Mouse (Mus musculus): ENCODE measurements around the gene Gars.

Gene Gars

DNA sequence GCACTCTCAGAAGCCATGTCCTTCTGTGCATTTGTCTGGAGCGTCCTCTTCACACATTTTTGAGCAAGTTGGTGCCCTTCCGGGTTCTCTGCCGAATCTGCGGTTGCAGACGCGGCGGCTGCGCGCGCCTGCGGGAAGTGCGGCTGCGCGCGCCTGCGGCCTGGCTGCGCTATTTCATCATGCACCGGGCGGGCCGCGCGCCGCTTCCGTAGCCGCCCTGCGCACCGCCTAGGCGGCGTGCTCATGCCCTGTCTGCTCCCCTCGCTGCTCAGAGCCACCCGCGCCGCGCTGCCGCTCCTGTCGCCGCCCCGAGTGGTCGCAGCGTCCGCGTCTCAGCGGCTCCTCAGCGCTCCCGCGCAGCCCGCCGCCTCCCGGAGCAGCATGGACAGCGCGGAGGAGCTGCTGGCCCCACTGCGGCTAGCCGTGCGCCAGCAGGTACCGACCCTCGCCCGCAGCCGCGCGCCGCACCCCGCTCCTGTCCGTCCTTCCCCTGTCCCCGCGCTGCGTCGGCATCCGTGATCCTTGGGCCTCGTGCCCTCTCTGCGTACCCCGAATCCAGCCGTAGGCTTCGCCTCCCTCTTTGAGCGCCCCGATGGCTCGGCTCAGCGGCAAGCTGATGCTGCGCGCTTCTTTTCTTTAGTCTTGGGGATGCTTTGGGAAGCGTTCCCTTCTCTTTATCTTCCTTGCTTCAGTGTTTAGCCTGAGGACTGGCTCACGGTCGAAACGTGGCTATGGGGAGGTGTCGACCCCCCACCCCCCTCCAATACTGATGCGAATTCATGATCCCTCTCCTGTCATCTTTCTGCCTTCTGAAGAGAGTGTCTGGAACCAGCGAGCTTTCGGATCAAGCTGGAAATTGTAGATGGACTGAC is at the start of gene Gars:
TSS of gene Gars (plus strand) at position 209 of the 872 bp plus-strand sequence.
- DNase-seq (ENCODE audit: low spot score in 2 of 2), result peak; percentile 82 to 88

DNA sequence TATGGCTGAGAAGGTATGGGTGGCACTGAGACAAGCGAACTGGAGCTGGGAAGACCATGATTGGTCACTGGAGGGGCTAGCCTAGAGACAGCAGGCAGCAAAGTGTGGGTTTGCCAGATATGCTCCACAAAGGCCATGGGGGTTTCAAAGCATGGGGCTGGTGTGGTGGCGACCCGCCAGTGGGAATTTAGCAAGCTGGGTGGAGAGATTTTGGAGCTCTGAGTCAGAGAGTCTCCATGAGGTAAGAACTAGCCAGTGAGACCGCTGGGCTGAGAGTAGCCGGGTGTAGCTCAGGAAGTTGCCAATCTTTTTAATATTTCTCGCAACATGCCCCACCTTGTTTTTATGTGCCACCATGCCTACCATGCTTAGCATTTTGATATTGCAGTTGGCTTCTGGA is 49.7 kb upstream of the Gars start:
- DNase-seq (ENCODE audit: low spot score in 2 of 2), result no peak

DNA sequence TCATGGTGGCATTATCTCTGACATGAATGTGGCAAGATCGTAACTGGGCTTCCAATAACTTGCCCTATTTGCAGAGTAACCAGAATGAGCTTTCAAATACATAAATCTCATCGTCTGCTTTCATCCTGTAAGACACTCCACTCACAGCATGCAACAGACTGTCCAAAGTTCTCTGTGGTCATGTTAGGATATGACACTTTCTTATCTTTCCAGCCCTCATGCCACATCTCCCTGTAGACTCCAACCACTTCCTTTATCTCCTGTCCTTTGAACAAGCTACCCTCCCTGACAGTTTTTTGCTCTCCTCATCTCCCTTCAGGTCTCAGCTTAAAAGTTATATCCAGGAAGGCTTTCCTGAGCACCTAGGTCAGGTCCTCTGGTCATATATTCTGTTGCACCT is 46.6 kb upstream of the Gars start:
- no peak for DNase-seq (ENCODE audit: low spot score in 2 of 2)

DNA sequence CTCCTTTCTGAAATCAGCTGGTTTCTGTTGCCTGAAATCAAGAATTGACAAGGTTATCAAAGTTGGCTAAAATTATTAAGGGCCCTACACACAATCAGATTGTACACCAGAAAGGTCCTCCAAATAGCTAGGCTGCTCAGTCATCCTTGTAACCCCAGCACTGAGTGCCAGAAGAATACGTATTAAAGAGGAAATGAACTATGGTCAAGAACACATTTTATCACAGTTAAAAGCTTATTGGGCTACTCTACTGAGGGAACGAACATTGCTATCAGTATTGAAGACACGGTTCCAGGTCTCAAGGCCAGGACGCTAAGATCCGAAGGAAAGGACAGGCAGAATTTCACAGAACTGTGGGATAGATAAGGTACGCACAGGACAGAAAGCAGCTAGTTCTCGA is 45.7 kb upstream of the Gars start:
- no peak for DNase-seq (ENCODE audit: low spot score in 2 of 2)

DNA sequence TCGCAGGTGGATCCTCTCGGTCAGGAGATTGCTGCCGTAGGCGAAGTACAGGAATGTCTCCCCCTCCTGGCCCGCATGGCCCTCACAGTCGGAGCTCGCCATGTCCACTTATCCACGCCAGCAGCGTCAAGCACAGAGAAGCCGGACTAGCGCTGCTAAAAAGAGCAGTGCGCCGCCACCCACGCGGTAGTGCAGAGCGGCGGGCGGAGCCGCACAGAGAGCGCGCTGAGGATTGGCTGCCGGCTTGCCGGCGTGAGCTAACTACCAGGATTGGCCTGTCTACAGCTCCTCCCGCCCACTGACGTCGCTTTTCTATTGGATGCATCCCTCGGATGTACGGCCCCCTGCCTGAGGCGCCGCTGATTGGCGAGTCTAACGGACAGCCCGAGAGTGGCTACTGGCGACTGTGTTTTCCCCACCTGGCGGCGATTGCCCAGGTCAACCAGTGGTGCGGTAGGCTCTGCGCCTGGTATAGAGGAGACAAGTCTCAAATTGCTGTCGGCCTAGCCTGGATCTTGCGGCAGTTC is 45.0 kb upstream of the Gars start, which contains the start of gene Ggct:
TSS of gene Ggct (minus strand) at position 217 of the 527 bp plus-strand sequence.
- peak; percentile 87 to 88 for DNase-seq (ENCODE audit: low spot score in 2 of 2)

DNA sequence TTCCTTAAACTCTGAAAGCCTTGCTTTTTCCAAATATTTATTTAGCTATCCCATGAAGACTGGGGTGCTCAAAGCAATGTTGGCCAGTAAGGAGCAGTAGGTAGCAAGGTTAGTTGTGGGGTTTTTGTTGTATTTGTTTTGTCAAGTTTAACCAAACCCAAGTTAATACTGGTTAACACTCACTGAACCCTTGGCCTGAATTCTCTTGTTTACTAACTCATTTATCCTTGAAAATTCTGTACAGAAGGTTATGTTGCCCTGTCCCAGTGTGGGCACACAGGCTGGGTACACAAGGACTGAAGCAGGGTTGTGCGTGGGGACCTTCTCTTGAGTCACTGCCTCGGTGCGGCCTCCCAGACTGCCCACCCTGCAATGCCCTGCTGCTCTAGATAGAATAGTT is 41.4 kb upstream of the Gars start:
- no peak for DNase-seq (ENCODE audit: low spot score in 2 of 2)

DNA sequence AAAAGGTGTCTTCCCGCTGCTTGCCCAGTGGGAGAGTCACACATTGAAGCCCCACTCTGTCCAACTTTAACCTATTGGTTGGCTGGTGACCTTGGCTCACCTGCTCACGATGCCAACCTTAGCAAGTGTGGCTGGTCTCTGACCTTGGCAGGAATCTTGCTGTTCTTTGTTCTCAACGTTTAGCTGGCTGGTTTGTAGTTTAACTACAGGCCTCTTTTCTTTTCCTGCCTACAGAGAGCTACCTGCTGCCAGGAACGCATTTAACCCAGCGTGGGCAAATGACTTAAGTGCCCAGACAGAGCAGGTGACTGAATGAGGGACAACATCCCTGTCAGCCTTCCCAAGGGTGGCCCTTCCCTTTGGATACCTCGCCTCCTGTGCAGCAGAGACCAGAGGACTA is 40.1 kb upstream of the Gars start:
- DNase-seq (ENCODE audit: low spot score in 2 of 2), result no peak

DNA sequence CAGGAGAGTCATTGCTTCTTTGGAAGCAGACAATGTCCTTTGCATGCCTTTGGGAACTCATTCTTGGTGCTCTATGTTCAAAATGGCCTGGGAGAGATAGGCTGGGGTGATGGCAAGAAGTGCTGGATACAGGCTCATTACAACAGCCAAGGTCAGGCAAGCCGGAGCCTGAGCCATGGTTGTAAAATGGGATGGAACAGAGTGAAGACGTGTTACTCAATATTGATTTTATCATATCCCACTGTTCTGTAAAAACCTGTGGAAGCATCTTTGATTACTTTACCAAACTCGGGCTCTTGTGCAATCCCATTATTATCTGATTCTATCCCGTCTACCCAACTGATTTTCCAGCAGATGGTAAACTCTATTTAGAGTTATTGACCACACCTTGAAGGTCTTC is 36.5 kb upstream of the Gars start:
- DNase-seq (ENCODE audit: low spot score in 2 of 2), result no peak

DNA sequence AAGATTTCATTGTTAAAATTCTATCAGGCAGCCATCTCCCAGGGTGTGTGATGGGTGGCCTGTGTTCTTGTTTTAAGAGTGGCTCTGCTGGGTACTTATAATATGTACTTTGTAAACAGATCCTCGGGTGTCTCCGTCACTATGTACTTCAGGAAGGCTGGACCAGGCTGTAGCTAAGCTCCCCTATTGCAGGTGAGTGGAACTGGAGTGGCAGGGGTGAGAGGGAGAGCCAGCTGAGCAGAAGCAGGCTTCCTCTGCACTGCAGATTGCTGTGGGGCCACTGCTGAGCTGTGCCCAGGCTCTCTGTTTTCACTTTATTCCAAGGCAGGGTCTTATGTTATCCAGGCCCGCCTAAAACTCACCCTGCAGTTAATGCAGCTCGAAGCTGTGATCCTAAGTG is 35.4 kb upstream of the Gars start:
- no peak for DNase-seq (ENCODE audit: low spot score in 2 of 2)

DNA sequence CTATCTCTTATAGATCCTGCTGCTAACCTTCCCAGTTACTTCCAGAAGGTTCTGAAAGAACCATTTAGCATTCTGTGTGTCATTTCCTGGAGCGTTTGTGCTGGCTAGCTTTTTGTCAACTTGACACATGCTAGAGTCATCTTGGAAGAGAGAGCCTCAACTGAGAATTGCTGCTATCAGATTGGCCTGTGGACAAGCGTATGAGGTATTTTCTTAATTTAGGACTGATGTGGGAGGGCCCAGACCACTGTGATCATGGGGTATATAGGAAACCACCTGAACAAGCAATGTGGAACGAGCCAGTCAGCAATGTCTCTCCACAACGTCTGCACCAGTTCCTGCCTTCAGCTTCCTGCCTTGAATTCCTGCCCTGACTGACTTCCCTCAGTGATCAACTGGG is 34.2 kb upstream of the Gars start:
- no peak for DNase-seq (ENCODE audit: low spot score in 2 of 2)

DNA sequence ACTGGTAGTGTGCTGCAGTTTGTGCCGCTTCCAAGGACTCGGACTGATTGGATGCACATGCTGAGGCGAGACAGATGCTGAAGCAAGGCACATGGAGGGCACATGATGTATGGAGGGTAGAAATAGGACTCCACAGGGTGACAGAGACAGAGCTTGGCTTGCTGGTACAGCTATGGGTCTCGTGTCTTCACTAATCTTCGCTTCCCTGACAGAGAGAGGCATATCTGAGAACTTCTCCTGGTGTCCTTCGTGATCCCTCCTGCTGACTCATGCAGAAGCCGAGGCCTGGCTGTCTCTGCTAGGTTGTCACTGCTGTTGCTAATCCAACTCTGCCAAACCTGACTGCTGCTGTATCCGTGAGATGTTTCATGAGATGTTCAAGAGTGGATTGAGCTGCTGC is 29.4 kb upstream of the Gars start:
- no peak for DNase-seq (ENCODE audit: low spot score in 2 of 2)

DNA sequence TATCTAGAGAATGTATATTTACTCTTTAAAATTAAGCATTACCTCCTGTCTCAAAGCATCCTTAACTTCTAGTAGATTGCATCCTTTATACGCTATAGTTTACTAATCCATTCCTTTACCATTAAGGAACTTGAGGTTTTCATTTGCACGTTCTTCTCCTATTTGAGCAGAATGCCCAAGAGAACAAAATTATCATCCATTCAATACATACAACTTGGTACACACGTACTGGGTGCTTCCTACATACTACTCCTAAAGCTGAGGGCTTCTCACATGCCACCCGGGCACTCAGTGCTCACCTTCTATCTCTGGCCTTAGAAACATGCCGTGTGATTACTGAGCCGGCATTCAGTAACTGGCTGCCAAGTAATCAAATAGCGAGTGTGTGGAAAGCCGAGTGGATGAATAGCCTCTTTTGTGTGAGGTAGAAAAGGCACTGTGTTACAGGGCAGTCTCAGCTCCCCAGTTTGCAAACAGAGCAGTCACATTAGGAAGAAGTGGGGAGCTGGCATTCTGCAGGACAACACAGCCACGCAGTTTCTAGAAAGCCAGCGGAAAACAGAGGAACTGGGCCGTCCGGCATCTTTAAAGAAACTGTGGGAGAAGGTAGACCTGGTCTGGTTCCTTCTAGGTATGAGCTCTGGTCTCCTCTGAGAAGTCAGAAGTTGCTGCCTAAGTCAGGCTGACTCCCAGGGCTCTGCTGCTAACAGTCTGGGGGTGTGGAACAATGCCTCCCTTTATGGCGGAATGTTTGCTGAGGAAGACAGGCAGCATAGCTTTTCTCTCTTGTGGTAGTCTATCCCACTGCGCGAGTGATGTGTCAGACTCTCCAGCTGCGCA is 28.2 kb upstream of the Gars start:
- DNase-seq (ENCODE audit: low spot score in 2 of 2), result no peak

DNA sequence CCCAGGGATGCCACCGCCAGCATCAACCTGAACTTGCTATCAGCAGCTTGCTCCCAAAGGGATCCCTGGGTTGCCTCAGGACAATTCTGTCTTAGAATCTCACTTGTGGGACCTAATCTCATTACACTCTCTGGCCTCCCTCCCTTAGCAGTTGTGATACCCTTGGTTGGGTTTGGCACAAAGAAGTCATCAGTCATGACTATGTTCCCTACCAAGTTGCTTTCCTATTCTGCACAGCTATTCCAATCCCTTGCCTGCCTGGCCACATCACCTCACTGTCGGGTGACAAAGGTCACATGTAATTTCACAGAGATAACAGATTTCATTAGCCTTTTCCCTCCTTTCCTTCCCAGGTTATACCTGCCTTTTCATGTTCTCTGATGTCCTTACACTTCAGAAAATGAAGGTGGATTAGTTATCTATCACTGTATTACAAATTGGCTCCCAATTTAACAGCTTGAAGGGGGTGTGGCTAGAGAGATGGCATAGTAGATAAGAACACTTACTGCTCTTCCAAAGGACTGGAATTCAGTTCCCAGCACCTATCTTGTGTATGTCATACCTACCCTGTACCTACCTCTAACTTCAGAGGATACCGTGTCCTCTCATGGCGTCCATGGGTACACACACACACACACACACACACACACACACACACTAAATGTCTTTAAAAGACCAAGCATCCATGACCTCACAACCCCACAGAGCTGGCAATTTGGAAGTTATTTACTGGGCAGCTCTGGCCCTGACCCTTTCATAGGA is 27.3 kb upstream of the Gars start:
- DNase-seq (ENCODE audit: low spot score in 2 of 2), result no peak

DNA sequence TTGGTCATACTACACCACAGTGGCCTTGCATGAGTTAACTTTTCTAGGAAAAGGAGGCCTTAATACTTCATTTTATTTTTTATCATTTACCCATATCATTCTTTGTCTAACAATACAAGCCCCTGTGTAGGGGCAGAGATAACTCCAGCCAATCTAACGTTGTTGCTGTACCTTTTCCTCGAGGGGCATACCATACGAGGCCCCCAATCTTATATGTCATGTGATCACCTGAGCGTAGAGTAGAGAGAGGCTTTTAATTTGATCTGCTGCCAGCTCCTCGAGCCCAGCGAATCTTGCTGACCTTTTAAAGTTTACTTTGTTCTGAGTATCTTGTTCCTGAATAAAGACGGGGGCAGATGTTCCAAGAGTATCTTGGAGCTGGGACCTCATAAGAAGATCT is 25.3 kb upstream of the Gars start:
- no peak for DNase-seq (ENCODE audit: low spot score in 2 of 2)

DNA sequence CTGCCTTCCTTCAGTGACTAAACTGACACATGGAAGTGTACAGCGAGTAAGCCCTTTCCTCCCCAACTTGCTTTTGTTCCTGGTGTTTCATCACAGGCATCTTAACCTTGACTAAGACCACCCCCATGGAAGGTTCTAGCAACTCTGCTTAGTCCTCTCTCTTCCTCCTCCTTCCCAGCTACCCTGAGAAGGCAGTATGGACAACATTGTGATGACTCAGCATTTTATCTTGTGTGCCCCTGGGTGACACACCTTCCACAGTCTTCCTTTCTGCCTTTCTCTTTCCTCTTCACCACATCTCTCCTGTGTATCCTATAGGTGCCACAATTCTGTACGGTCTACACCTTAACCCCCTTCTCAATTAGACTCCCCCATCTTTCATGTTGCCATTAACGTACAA is 23.6 kb upstream of the Gars start:
- no peak for DNase-seq (ENCODE audit: low spot score in 2 of 2)

DNA sequence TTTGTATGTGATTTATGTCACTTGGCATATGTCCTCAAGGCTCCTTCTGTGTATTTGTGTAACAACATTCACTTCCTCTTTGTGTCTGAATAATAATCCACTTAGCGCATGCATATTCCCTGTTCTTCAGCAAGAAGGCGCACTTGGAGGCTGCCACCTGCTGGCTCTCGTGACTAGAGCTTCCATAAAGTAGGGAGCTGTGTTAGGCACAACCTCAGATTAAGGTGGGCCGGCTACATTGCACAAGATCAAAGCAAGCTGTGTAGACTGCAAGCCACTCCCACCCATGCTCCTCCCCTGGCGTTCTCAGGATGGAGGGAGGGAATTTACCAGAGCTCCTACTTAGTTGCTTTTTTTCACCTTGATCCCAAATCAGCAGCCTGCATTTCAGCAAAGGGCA is 21.6 kb upstream of the Gars start:
- DNase-seq (ENCODE audit: low spot score in 2 of 2), result peak; percentile 26 to 42

DNA sequence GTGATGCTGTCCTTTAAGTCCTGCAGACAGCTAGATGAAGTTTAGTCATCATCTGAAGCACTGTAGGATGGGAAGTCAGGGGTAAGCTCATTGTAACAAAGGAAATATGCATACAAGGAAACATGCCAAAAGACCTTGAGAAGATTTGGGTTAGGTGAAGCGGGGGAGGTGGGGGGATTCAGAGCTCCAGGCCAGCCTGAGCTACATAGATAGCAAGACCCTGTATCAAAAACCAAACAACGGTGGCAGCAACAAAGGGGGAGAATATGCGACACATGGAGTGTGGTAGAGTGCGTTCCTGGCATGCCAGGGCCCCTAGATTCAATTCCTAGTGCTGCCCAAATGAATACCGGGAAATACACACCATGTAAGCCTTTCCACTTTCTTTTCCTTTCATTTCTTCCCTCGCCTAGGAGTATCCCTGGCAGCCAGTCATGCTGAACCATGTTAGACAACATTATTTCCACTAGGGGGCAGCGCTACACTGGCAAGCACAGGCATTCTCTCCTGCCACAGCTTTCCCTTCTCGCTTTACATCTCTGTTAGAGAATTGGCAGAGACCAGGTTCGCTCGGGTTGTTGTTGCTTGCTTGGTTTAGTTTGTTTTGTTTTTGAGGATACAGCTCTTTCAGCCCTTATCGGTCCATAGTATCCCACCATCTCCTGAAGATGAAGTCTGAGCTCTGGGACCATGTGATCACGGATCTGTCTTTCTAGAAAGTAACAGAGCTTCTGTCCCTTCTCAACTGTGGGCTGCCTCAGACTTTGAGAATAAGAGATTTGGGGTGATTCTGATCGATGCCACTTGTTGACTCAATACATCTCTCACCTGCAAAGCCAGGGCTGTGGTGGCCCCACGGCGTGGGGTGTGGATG is 20.9 kb upstream of the Gars start:
- DNase-seq (ENCODE audit: low spot score in 2 of 2), result peak in 1 of 2 experiments; percentile 73

DNA sequence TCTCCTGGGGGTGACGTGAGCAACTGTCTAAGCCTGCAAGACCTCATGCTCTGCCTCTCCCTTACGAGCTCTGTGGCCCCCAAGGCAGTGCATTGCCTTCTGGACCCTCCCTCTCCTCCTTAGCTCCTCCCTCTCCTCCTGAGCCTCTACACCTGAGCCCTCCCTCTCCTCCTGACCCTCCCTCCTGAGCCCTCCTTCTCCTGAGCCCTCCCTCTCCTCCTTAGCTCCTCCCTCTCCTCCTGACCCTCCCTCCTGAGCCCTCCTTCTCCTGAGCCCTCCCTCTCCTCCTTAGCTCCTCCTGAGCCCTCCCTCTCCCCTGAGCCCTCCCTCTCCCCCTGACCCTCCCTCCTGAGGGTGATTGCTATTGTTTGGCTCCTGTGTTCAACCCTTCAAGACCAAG is 19.4 kb upstream of the Gars start:
- no peak for DNase-seq (ENCODE audit: low spot score in 2 of 2)

DNA sequence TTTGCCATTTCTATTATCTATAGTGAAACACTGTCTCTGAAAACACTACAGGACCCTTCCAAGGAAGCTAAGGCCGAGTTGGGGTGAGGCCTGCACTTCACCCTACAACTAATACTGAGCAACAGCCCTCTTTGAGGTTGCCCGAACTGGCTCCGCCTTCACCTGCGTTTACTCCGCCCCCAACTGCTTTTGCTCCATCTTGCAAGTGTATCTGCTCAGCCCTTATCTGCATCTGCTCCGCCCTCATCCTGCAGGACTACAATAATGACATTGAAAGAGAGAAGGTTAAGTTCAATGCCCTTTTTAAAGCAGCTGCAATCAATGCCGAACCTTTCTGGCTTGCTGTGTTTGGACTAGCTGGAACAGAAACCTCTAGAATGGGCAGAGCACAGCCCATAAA is 16.0 kb upstream of the Gars start:
- DNase-seq (ENCODE audit: low spot score in 2 of 2), result no peak

DNA sequence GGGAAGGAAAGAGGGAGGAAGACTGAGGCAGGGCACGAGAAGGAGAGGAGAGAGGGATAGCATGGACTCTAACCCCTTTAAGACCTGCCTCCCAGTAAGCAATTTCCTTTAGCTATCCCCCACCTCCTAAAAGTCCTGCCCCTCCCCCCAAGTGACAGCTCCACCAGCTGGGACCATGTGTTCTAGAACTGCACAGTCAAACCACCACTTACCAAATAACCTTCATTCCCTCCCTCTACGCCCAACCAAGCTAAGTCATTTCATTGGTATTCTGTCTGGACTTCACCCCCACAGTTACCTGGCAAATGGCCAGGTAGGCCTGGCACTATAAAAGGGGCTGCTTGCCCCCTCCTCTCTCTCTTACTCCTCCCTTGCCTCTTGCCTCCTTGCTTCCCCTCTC is 10.2 kb upstream of the Gars start:
- DNase-seq (ENCODE audit: low spot score in 2 of 2), result no peak

DNA sequence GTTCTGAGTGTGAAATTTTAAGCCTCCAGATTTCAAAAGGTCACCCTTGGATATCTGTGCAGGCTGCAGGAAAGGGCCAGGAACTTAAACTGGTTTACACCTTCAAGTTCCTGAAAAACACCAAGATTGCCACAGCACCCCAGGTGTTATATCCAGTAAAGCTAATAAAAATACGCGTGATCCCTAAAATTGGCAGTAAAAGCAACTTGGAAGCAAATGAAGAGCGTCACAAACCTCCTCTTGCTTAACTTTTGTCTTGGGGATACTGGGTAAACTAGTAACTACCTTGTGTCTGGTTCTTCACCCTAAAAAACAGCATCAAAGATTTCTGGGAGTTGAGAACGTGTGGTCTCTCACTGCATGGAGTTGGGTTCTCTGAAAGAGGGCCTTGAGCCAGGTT is 1.1 kb upstream of the Gars start:
- no peak for DNase-seq (ENCODE audit: low spot score in 2 of 2)

Data from thymus, postnatal 10 days (tissue).